Comparison of ENCODE assay signal across 14 mouse cellular contexts in the genomic region with DNA sequence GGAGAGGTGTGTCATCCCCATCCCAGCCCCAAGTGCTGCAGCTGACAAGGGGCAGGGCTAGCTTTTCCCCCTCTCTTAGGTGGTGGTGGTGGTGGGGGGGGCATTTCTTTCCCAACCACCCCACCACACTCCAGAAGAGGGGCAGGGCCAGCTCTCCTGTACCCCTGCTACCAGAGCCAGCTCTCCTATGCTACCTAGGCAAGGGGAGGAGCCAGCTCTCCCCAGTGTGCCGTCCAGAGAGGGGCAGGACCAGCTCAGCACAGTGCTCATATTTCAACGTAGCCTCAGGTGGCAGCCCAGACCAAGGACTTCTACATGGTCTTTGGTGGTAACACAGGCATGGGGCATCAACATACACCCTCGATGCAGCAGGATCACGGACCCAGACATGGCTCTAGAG. TPM values are rescaled to one million over a fixed set of nuclear protein-coding genes. Genes with fewer than 3 reads are reported as not detected.
DNase-seq lines count a peak whose midpoint lies in the region; ATAC-seq lines count a peak whose summit lies in the region.
"Had no signal": no experiment of that assay in that cellular context is flagged by ENCODE, and none has a peak within 500 bp of the region (broad histone marks: within the 10 kb centered on the region; RNA-seq: fewer than 3 reads in every experiment).

No protein-coding gene starts in this region.

- peaks cover 57% of the 10 kb centered on the region for H3K4me1 ChIP-seq in hindbrain, embryonic 13.5 days (replicated peaks)
- peaks cover 2% of the 10 kb centered on the region for H3K4me1 ChIP-seq in hindbrain, embryonic 11.5 days (replicated peaks; ENCODE audit: control insufficient read depth, insufficient read depth, low read length)
- H3K4me1 ChIP-seq in lung, embryonic 16.5 days (replicated peaks; ENCODE audit: control insufficient read depth, insufficient read depth, low read length) = peaks cover 12% of the 10 kb centered on the region
- H3K4me1 ChIP-seq in embryonic facial prominence, embryonic 11.5 days (ENCODE audit: control insufficient read depth, insufficient read depth, low read length) = peaks cover 7% of the 10 kb centered on the region
- H3K4me1 ChIP-seq in limb, embryonic 12.5 days (replicated peaks) = peaks cover 55% of the 10 kb centered on the region

- 67% methylated on average over 4 of the region's 4 CpGs for WGBS in hindbrain, embryonic 13.5 days
- 66% methylated on average over 4 of the region's 4 CpGs for WGBS in hindbrain, embryonic 11.5 days
- 51% methylated on average over 4 of the region's 4 CpGs for WGBS in lung, embryonic 16.5 days
- 56% methylated on average over 4 of the region's 4 CpGs for WGBS in embryonic facial prominence, embryonic 11.5 days
- WGBS in limb, embryonic 12.5 days = 49% methylated on average over 4 of the region's 4 CpGs

- no peak overlapping the region for H3K4me2 ChIP-seq in hindbrain, embryonic 13.5 days
- no peak overlapping the region for H3K4me2 ChIP-seq in hindbrain, embryonic 11.5 days (replicated peaks; ENCODE audit: low read depth, low read length)
- no peak overlapping the region for H3K4me2 ChIP-seq in lung, embryonic 16.5 days (ENCODE audit: low read depth, low read length)
- no peak overlapping the region for H3K4me2 ChIP-seq in embryonic facial prominence, embryonic 11.5 days (ENCODE audit: low read depth, low read length)
- no peak overlapping the region for H3K4me2 ChIP-seq in limb, embryonic 12.5 days

- no peak overlapping the region for H3K27ac ChIP-seq in hindbrain, embryonic 13.5 days
- no peak overlapping the region for H3K27ac ChIP-seq in hindbrain, embryonic 11.5 days (ENCODE audit: low read depth, low read length)
- H3K27ac ChIP-seq in lung, embryonic 16.5 days (ENCODE audit: low read length) = no peak overlapping the region
- no peak overlapping the region for H3K27ac ChIP-seq in embryonic facial prominence, embryonic 11.5 days (replicated peaks; ENCODE audit: low read depth, low read length)
- H3K27ac ChIP-seq in limb, embryonic 12.5 days = 0 out of 2 replicates have a peak overlapping the region, but pooled peaks have one; percentile 35
- H3K27ac ChIP-seq: liver, embryonic 14.5 days had no signal

- H3K27me3 ChIP-seq in hindbrain, embryonic 13.5 days = no peaks in the 10 kb centered on the region
- H3K27me3 ChIP-seq in hindbrain, embryonic 11.5 days (ENCODE audit: control insufficient read depth, insufficient read depth, low read length) = no peaks in the 10 kb centered on the region
- no peaks in the 10 kb centered on the region for H3K27me3 ChIP-seq in lung, embryonic 16.5 days (ENCODE audit: control insufficient read depth, insufficient read depth, low read depth, low read length)
- H3K27me3 ChIP-seq in embryonic facial prominence, embryonic 11.5 days (ENCODE audit: control insufficient read depth, insufficient read depth, low read length) = no peaks in the 10 kb centered on the region
- no peaks in the 10 kb centered on the region for H3K27me3 ChIP-seq in limb, embryonic 12.5 days

- 0 out of 2 replicates have a peak, but pooled peaks cover under 1% of the 10 kb centered on the region for H3K36me3 ChIP-seq in hindbrain, embryonic 13.5 days
- H3K36me3 ChIP-seq in hindbrain, embryonic 11.5 days (ENCODE audit: control insufficient read depth, insufficient read depth, low read length) = no peaks in the 10 kb centered on the region
- H3K36me3 ChIP-seq in lung, embryonic 16.5 days (ENCODE audit: control insufficient read depth, insufficient read depth, low read length) = no peaks in the 10 kb centered on the region
- H3K36me3 ChIP-seq in embryonic facial prominence, embryonic 11.5 days (replicated peaks; ENCODE audit: control insufficient read depth, insufficient read depth, low read depth, low read length) = no peaks in the 10 kb centered on the region
- H3K36me3 ChIP-seq in limb, embryonic 12.5 days = 0 out of 2 replicates have a peak, but pooled peaks cover under 1% of the 10 kb centered on the region

- ATAC-seq in hindbrain, embryonic 13.5 days (ENCODE audit: low FRiP score) = peak; percentile 11; the same call in 1 of the 2 replicates
- ATAC-seq in hindbrain, embryonic 11.5 days (ENCODE audit: low FRiP score) = no peak
- peak; percentile 55 for ATAC-seq in lung, embryonic 16.5 days (ENCODE audit: low read depth)
- ATAC-seq in embryonic facial prominence, embryonic 11.5 days (replicated peaks; ENCODE audit: insufficient number of reproducible peaks, low FRiP score, low TSS enrichment, low read depth) = peak; percentile 67
- ATAC-seq in limb, embryonic 12.5 days (ENCODE audit: insufficient number of reproducible peaks, insufficient read depth, low FRiP score, low TSS enrichment, low read depth) = peak; percentile 57; the same call in 1 of the 2 replicates
- ATAC-seq: intestine, embryonic 16.5 days had no signal

- no peak overlapping the region for H3K9ac ChIP-seq in hindbrain, embryonic 13.5 days
- H3K9ac ChIP-seq in hindbrain, embryonic 11.5 days (ENCODE audit: low read depth, low read length) = no peak overlapping the region
- H3K9ac ChIP-seq in lung, embryonic 16.5 days (ENCODE audit: low read length) = no peak overlapping the region
- H3K9ac ChIP-seq in embryonic facial prominence, embryonic 11.5 days (replicated peaks; ENCODE audit: low read length) = no peak overlapping the region
- no peak overlapping the region for H3K9ac ChIP-seq in limb, embryonic 12.5 days (replicated peaks)
- H3K9ac ChIP-seq: liver, embryonic 14.5 days had no signal

- H3K4me3 ChIP-seq in hindbrain, embryonic 13.5 days = no peak overlapping the region
- no peak overlapping the region for H3K4me3 ChIP-seq in hindbrain, embryonic 11.5 days (ENCODE audit: low read depth, low read length)
- H3K4me3 ChIP-seq in lung, embryonic 16.5 days (ENCODE audit: low read length) = no peak overlapping the region
- H3K4me3 ChIP-seq in embryonic facial prominence, embryonic 11.5 days (ENCODE audit: low read depth, low read length) = no peak overlapping the region
- H3K4me3 ChIP-seq in limb, embryonic 12.5 days (replicated peaks) = no peak overlapping the region

- no peaks in the 10 kb centered on the region for H3K9me3 ChIP-seq in hindbrain, embryonic 13.5 days
- H3K9me3 ChIP-seq in hindbrain, embryonic 11.5 days (ENCODE audit: control insufficient read depth, low read length) = no peaks in the 10 kb centered on the region
- H3K9me3 ChIP-seq in lung, embryonic 16.5 days (ENCODE audit: control insufficient read depth, low read length) = no peaks in the 10 kb centered on the region
- no peaks in the 10 kb centered on the region for H3K9me3 ChIP-seq in embryonic facial prominence, embryonic 11.5 days (replicated peaks; ENCODE audit: control insufficient read depth, low read length)
- peaks cover 3% of the 10 kb centered on the region; the same call in 1 of the 2 replicates for H3K9me3 ChIP-seq in limb, embryonic 12.5 days

- no peak for DNase-seq in hindbrain, embryonic 11.5 days (ENCODE audit: low spot score)
- DNase-seq in lung, postnatal 14 days = no peak
- DNase-seq in embryonic facial prominence, embryonic 11.5 days (ENCODE audit: low spot score) = no peak
- DNase-seq in adrenal gland, postnatal 4 days (ENCODE audit: low spot score in 2 of 2) = no peak
- DNase-seq: cerebellum, adult 11-12 months; gastrocnemius, postnatal 25 days; heart, postnatal 4 days; left cerebral cortex, postnatal 4 days; right cerebral cortex, postnatal 14 days had no signal

RNA-seq across cellular contexts. Expression of a gene that starts 50.0 kb away (rescaled TPM):
- polyA plus RNA-seq in hindbrain, embryonic 13.5 days (2015; fragmentation: Nextera tagmentation; extraction: Ambion mirVana) = 13.4 and 14.0 TPM in 2 replicates
- 12.3 and 13.2 TPM in 2 replicates for polyA plus RNA-seq in hindbrain, embryonic 11.5 days (2014; fragmentation: Nextera tagmentation; extraction: Ambion mirVana)
- polyA plus RNA-seq in lung, embryonic 16.5 days (2015; fragmentation: Nextera tagmentation; extraction: Ambion mirVana) = 2.6 and 2.9 TPM in 2 replicates
- 8.8 and 10.2 TPM in 2 replicates for polyA plus RNA-seq in embryonic facial prominence, embryonic 11.5 days (2014; fragmentation: Nextera tagmentation; extraction: Ambion mirVana)
- 7.6 and 9.2 TPM in 2 replicates for polyA plus RNA-seq in limb, embryonic 12.5 days (2016; fragmentation: Nextera tagmentation; extraction: Ambion mirVana)
- 10 to 100 TPM in 1 of 2 experiments, 1 to 10 TPM in 1; 9.1 to 12.2 TPM for total RNA-seq in adrenal gland, postnatal 4 days (2021)
